Mouse (Mus musculus) kidney, embryonic 16.5 days (tissue): ENCODE results near the gene Msn. TPM values are rescaled to one million over a fixed set of nuclear protein-coding genes. Genes with fewer than 3 reads are reported as not detected.
"Not testable (repeated sequence)": the region's sequence is repeated elsewhere in the genome, so short reads cannot be mapped to it uniquely, and the experiment has no call there.

Source experiments
- ATAC-seq: fragments of 200-750 bp; cut with Nextera tagmentation; 2 replicates; pipeline ENCODE4 v1.8.0; 2017; ENCODE audit warnings: moderate TSS enrichment; ENCODE audit not compliant: low FRiP score, low TSS enrichment
- H3K27ac ChIP-seq: fragments of 300-500 bp; sonication (generic); 2 replicates; pipeline ENCODE4 v1.5.1; 2014; ENCODE audit warnings: low read length
- H3K27me3 ChIP-seq: fragments of 300-500 bp; sonication (generic); 2 replicates; pipeline ENCODE4 v1.6.1; 2014; ENCODE audit warnings: low read length, control low read depth, mixed read lengths; ENCODE audit not compliant: insufficient read depth
- H3K36me3 ChIP-seq: fragments of 300-500 bp; sonication (generic); 2 replicates; pipeline ENCODE4 v1.6.1; 2014; ENCODE audit warnings: low read length, control low read depth, mixed read lengths; ENCODE audit not compliant: insufficient read depth
- H3K4me1 ChIP-seq: fragments of 300-500 bp; sonication (generic); 2 replicates; pipeline ENCODE4 v1.6.1; 2014; ENCODE audit warnings: low read length, control low read depth, mixed read lengths; ENCODE audit not compliant: insufficient read depth
- H3K4me2 ChIP-seq: fragments of 300-500 bp; sonication (generic); replicated peaks from 2 replicates; pipeline ENCODE4 v1.6.1; 2014; ENCODE audit warnings: low read depth, low read length
- H3K4me3 ChIP-seq: fragments of 300-500 bp; sonication (generic); 2 replicates; pipeline ENCODE4 v1.5.1; 2014; ENCODE audit warnings: mild to moderate bottlenecking, low read length
- H3K9ac ChIP-seq: fragments of 300-500 bp; sonication (generic); replicated peaks from 2 replicates; pipeline ENCODE4 v1.6.1; 2014; ENCODE audit warnings: low read length
- H3K9me3 ChIP-seq: fragments of 300-500 bp; sonication (generic); 2 replicates; pipeline ENCODE4 v1.6.1; 2016; ENCODE audit warnings: low read length, control low read depth
- WGBS: fragments of 180-500 bp; shearing (Covaris S2); extraction: QIAGEN DNeasy Blood & Tissue Kit; methylation state at CpG from one replicate; pipeline ENCODE4 v1.1.7; 2014; 5-methylcytosine and 5-hydroxymethylcytosine counted together
- polyA plus RNA-seq: library from polyadenylated mRNA; unstranded; fragments of >200 nt; fragmentation: Nextera tagmentation; extraction: Ambion mirVana; gene quantifications from 2 replicates; pipeline ENCODE4 v1.2.1, GENCODE M21; 2015

Gene Msn
- polyA plus RNA-seq, 1 experiment from 2014 or later = 140 TPM

- Histone ChIP-seq H3K27ac (no peak overlapping the region), H3K4me2 (no peak overlapping the region), H3K36me3 (no peaks in the 10 kb centered on the region), H3K9me3 (no peaks in the 10 kb centered on the region), H3K4me3 (no peak overlapping the region), H3K9ac (no peak overlapping the region), H3K4me1 (no peaks in the 10 kb centered on the region), H3K27me3 (no peaks in the 10 kb centered on the region)
- no peak for ATAC-seq
- WGBS = 69% methylated on average over 5 of the region's 5 CpGs
Observed at GRCm38 (mm10) chrX:96184100-96184732, 88.4 kb downstream of the Msn start.

GRCm38 (mm10) chrX:96205143-96205542 is 109.3 kb downstream of the Msn start:
- H3K4me3 ChIP-seq, H3K9ac ChIP-seq, ATAC-seq, H3K4me1 ChIP-seq, H3K27me3 ChIP-seq, H3K9me3 ChIP-seq, H3K27ac ChIP-seq, H3K4me2 ChIP-seq, H3K36me3 ChIP-seq: not testable (repeated sequence)
- 82% methylated on average over 3 of the region's 3 CpGs for WGBS

GRCm38 (mm10) chrX:96206872-96207271 is 111.0 kb downstream of the Msn start:
- H3K9ac ChIP-seq = no peak overlapping the region
- 33% methylated on average over 1 of the region's 1 CpGs for WGBS
- ATAC-seq = no peak

GRCm38 (mm10) chrX:96218088-96218487 is 122.2 kb downstream of the Msn start:
- H3K4me2 ChIP-seq = no peak overlapping the region
- H3K27me3 ChIP-seq = no peaks in the 10 kb centered on the region
- no peak overlapping the region for H3K27ac ChIP-seq
- no peak for ATAC-seq
- H3K4me1 ChIP-seq = no peaks in the 10 kb centered on the region
- WGBS = 44% methylated on average over 1 of the region's 1 CpGs
- H3K4me3 ChIP-seq = no peak overlapping the region
- H3K36me3 ChIP-seq = no peaks in the 10 kb centered on the region
- H3K9me3 ChIP-seq = no peaks in the 10 kb centered on the region
- no peak overlapping the region for H3K9ac ChIP-seq

More at GRCm38 (mm10) chrX:96206872-96207271, 111.0 kb downstream of the Msn start:
- Histone ChIP-seq H3K27me3 (0 out of 2 replicates have a peak, but pooled peaks cover 3% of the 10 kb centered on the region), H3K4me2 (no peak overlapping the region), H3K36me3 (no peaks in the 10 kb centered on the region), H3K4me1 (no peaks in the 10 kb centered on the region), H3K9me3 (no peaks in the 10 kb centered on the region), H3K4me3 (no peak overlapping the region), H3K27ac (no peak overlapping the region)

Other genes starting within 250 kb of the Msn start
- gene Las1l, start 139.1 kb upstream of the Msn start, polyA plus RNA-seq = 72.8 and 74.0 TPM in 2 replicates
- not detected in 2 replicates for gene Vsig4, start 197.4 kb downstream of the Msn start, polyA plus RNA-seq